Mouse (Mus musculus) liver, postnatal 0 days (tissue): ENCODE results near the gene Gcg.

ENCODE experiments used
- CTCF ChIP-seq: sonication (generic); IDR thresholded peaks from 2 replicates; pipeline ENCODE4 v1.5.1; 2016; ENCODE audit warnings: antibody characterized with exemption, low read depth
- EP300 ChIP-seq: IDR thresholded peaks from 2 replicates; pipeline ENCODE4 v1.6.1; 2016; ENCODE audit warnings: antibody characterized with exemption, low read depth, mild to moderate bottlenecking

- no peak; the same call in 1 of the 2 replicates for TF ChIP-seq EP300
- no peak for TF ChIP-seq CTCF
These were observed 42.5 kb downstream of the Gcg start for GRCm38 (mm10) chr2:62440802-62441544.
